Mouse (Mus musculus): Measurements from ENCODE around the gene Ppp1r13b.

The Ppp1r13b gene

GRCm38 (mm10) chr12:111794102-111794501 lies 113.8 kb downstream of the Ppp1r13b start:
- no peak for DNase-seq (ENCODE audit: low spot score)

DNA sequence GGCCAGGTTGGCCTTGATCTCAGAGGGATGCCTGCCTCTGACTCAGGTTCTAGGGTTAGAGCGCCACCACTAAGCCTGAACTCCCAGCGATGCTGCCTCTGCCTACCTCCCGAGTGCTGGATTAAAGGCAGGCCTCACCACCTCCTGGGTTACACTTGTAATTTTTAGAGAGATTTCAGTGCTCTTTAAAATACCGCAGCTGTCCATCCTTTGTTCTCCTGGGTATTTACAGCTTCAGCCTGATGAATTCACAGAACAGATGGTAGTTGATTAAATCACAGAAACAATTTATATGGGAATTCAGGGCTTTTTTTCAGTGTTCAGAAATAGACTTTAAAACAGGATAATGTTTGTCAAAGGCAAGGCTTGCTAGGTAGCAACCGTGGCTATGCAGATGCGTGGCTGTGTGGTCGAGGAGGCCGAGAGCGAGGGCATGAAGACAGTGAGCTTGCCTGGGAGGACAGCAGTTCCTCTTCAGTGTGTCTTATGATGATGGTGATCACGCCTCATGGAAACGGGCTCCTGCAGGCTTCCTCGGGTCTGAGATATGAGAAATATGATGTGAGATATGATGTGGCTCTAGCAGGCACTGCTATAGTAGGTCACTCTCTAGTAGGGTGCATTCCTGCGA lies 116.3 kb downstream of the Ppp1r13b start:
- DNase-seq (ENCODE audit: low spot score), result no peak

DNA sequence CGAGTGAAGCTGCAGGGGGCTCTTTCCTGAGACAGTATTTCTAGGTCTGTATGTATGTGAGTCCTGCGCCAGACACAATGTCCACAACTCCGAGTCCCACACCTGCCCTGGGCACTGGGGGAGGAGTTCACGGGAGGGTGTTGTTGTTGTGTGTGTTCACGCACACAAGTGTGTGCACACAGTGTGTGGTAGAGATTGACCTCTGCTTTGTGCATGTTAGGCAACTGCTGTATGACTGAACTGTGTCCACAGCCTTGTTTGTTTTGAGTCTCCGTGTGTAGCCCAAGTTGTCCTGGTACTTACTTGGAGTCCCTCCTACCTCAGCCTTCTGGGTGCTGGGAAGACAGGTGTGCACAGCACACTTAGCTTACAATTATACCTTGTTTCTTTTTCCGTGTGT lies 117.3 kb downstream of the Ppp1r13b start:
- DNase-seq (ENCODE audit: low spot score), result no peak

DNA sequence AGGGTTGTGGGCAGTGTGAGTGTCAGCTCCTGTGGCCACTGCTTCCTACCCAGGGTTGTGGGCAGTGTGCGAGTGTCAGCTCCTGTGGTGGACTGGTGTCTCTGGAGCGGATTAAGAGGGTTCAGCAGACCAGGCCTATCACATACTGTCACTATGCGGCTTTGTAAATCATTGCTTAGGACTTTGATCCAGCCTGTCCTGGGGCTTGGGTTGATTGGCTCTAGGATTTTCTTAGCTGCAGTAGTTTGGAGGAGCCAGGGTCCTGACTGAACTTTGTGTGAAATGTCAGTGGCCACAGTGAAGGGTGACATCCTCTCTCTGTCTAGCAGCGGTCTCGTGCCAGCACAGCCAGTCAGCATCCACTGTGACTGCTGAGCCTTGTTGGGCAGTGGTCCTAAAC lies 117.8 kb downstream of the Ppp1r13b start:
- no peak for DNase-seq (ENCODE audit: low spot score)

- no peak for DNase-seq (ENCODE audit: low spot score)
These were observed 120.9 kb downstream of the Ppp1r13b start for GRCm38 (mm10) chr12:111787015-111787414.

- DNase-seq (ENCODE audit: low spot score), result no peak
These were observed 122.7 kb downstream of the Ppp1r13b start for GRCm38 (mm10) chr12:111785174-111785573.

DNA sequence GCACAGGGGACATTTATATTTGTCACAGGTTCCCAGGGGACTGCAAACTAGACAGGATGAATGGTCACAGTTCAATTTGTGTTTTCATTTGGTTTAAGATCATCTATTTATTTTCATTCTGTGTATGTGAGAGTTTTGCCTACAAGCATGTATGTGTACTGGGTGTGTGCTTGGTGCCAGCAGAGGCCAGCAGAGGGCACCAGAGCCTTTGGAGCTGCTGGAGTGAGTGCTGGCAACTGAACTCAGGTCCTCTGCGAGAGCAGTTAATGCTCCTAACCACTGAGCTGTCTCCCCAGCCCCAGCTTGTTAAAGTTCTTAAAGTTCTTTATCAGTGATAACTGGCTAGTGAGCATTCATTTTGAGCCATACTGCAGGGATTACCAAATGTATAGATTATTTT lies 128.4 kb downstream of the Ppp1r13b start:
- DNase-seq (ENCODE audit: low spot score), result no peak
